Mouse (Mus musculus) testis, adult 2 months (tissue): ENCODE measurements at regions not wholly inside any gene's neighbourhood (a gene's known extent, or its start where the extent isn't known, plus 50 kb on each side); places are given as distances from the start of the nearest gene placed in this dataset.

ENCODE experiments used
- H3K27ac ChIP-seq: fragments of 200-500 bp; 2 replicates; pipeline ENCODE4 v1.5.1; 2012; ENCODE audit warnings: low read depth, low read length; ENCODE audit not compliant: control insufficient read depth, insufficient read depth
- H3K27me3 ChIP-seq: fragments of 200-500 bp; 2 replicates; pipeline ENCODE4 v1.6.1; 2012; ENCODE audit warnings: mild to moderate bottlenecking, low read length, moderate library complexity; ENCODE audit not compliant: control insufficient read depth, insufficient read depth
- H3K36me3 ChIP-seq: fragments of 200-500 bp; 2 replicates; pipeline ENCODE4 v1.6.1; 2012; ENCODE audit warnings: mild to moderate bottlenecking, low read length; ENCODE audit not compliant: control insufficient read depth, insufficient read depth
- H3K4me1 ChIP-seq: fragments of 200-500 bp; 2 replicates; pipeline ENCODE4 v1.6.1; 2012; ENCODE audit warnings: low read length; ENCODE audit not compliant: control insufficient read depth, insufficient read depth
- H3K4me3 ChIP-seq: fragments of 200-500 bp; 2 replicates; pipeline ENCODE4 v1.5.1; 2012; ENCODE audit warnings: low read depth, mild to moderate bottlenecking, low read length, moderate library complexity, mixed read lengths; ENCODE audit not compliant: control insufficient read depth
- CTCF ChIP-seq: fragments of 200-500 bp; IDR thresholded peaks from 2 replicates; pipeline ENCODE4 v1.5.1; 2012; ENCODE audit warnings: low read depth, mild to moderate bottlenecking, inconsistent platforms, low read length, moderate library complexity; ENCODE audit not compliant: control insufficient read depth, insufficient read depth, insufficient replicate concordance
- POLR2A ChIP-seq: fragments of 200-500 bp; IDR thresholded peaks from 2 replicates; pipeline ENCODE4 v1.6.1; 2012; ENCODE audit warnings: low read depth, mild to moderate bottlenecking, inconsistent platforms, low read length, moderate library complexity; ENCODE audit not compliant: control insufficient read depth

- TF ChIP-seq POLR2A = no peak
- TF ChIP-seq CTCF = no peak
- Histone ChIP-seq H3K4me1 (no peaks in the 10 kb centered on the region), H3K4me3 (no peak overlapping the region), H3K27ac (no peak overlapping the region), H3K36me3 (no peaks in the 10 kb centered on the region), H3K27me3 (no peaks in the 10 kb centered on the region)
These were observed 94.7 kb upstream of the Ccnd2 start for GRCm38 (mm10) chr6:127246730-127247129.

GRCm38 (mm10) chr6:127247343-127247742 is 95.3 kb upstream of the Ccnd2 start:
- no peaks in the 10 kb centered on the region for H3K27me3 ChIP-seq
- no peak overlapping the region for H3K4me3 ChIP-seq
- no peaks in the 10 kb centered on the region for H3K4me1 ChIP-seq
- H3K27ac ChIP-seq = no peak overlapping the region
- TF ChIP-seq POLR2A (no peak), CTCF (no peak)
- H3K36me3 ChIP-seq = no peaks in the 10 kb centered on the region

- TF ChIP-seq CTCF (no peak), POLR2A (no peak)
- H3K36me3 ChIP-seq = no peaks in the 10 kb centered on the region
- no peak overlapping the region for H3K27ac ChIP-seq
- H3K27me3 ChIP-seq = no peaks in the 10 kb centered on the region
- H3K4me1 ChIP-seq = no peaks in the 10 kb centered on the region
- no peak overlapping the region for H3K4me3 ChIP-seq
These were observed 98.3 kb upstream of the Ccnd2 start for GRCm38 (mm10) chr6:127250181-127250873.

GRCm38 (mm10) chr6:127250874-127251670 is 99.1 kb upstream of the Ccnd2 start:
- Histone ChIP-seq H3K4me1 (no peaks in the 10 kb centered on the region), H3K4me3 (no peak overlapping the region), H3K36me3 (no peaks in the 10 kb centered on the region), H3K27me3 (no peaks in the 10 kb centered on the region), H3K27ac (no peak overlapping the region)
- no peak for TF ChIP-seq CTCF
- TF ChIP-seq POLR2A = no peak

- Histone ChIP-seq H3K4me1 (no peaks in the 10 kb centered on the region), H3K27me3 (no peaks in the 10 kb centered on the region), H3K27ac (no peak overlapping the region), H3K36me3 (no peaks in the 10 kb centered on the region), H3K4me3 (no peak overlapping the region)
- no peak for TF ChIP-seq CTCF
These were observed 99.6 kb upstream of the Ccnd2 start for GRCm38 (mm10) chr6:127251671-127251985.

GRCm38 (mm10) chr6:127252000-127252721 is 100.2 kb upstream of the Ccnd2 start:
- TF ChIP-seq CTCF (no peak), POLR2A (no peak)
- Histone ChIP-seq H3K27me3 (no peaks in the 10 kb centered on the region), H3K4me1 (no peaks in the 10 kb centered on the region), H3K36me3 (no peaks in the 10 kb centered on the region), H3K4me3 (no peak overlapping the region), H3K27ac (no peak overlapping the region)

- TF ChIP-seq CTCF = no peak
- Histone ChIP-seq H3K36me3 (no peaks in the 10 kb centered on the region), H3K4me3 (no peak overlapping the region), H3K4me1 (no peaks in the 10 kb centered on the region), H3K27me3 (no peaks in the 10 kb centered on the region), H3K27ac (no peak overlapping the region)
These were observed 101.9 kb upstream of the Ccnd2 start for GRCm38 (mm10) chr6:127253935-127254334.
